Mouse (Mus musculus) NIH3T3 (cell line): ENCODE results near the gene Pex10.

ENCODE experiments used
- DNase-seq: peaks from one replicate; pipeline ENCODE4 v3.0.0-alpha.2; 2012; ENCODE audit warnings: low read depth

The Pex10 gene

GRCm38 (mm10) chr4:155093431-155094149 lies 26.8 kb downstream of the Pex10 start:
- DNase-seq = no peak

GRCm38 (mm10) chr4:155094565-155094964 lies 27.7 kb downstream of the Pex10 start:
- peak; percentile 62 for DNase-seq

GRCm38 (mm10) chr4:155095238-155095900 lies 28.6 kb downstream of the Pex10 start:
- DNase-seq = peak; percentile 94

- no peak for DNase-seq
Observed at GRCm38 (mm10) chr4:155095967-155096366, 29.2 kb downstream of the Pex10 start.

GRCm38 (mm10) chr4:155097452-155097851 lies 30.6 kb downstream of the Pex10 start:
- no peak for DNase-seq

GRCm38 (mm10) chr4:155098572-155098971 lies 31.8 kb downstream of the Pex10 start:
- no peak for DNase-seq

GRCm38 (mm10) chr4:155107886-155108285 lies 41.1 kb downstream of the Pex10 start:
- no peak for DNase-seq

GRCm38 (mm10) chr4:155109471-155109870 lies 42.7 kb downstream of the Pex10 start:
- no peak for DNase-seq

- peak; percentile 74 for DNase-seq
Observed at GRCm38 (mm10) chr4:155113766-155114410, 47.1 kb downstream of the Pex10 start.

- DNase-seq = no peak
Observed at GRCm38 (mm10) chr4:155116607-155117006, 49.8 kb downstream of the Pex10 start.

GRCm38 (mm10) chr4:155117396-155117978 lies 50.7 kb downstream of the Pex10 start:
- no peak for DNase-seq

- DNase-seq = no peak
Observed at GRCm38 (mm10) chr4:155118278-155118677, 51.5 kb downstream of the Pex10 start.

GRCm38 (mm10) chr4:155120038-155120437 lies 53.2 kb downstream of the Pex10 start:
- DNase-seq = no peak

- no peak for DNase-seq
Observed at GRCm38 (mm10) chr4:155120583-155120982, 53.8 kb downstream of the Pex10 start.

- no peak for DNase-seq
Observed at GRCm38 (mm10) chr4:155121222-155121621, 54.4 kb downstream of the Pex10 start.
